Mouse (Mus musculus): ENCODE measurements around the gene Ncf2. TPM values are rescaled to one million over a fixed set of nuclear protein-coding genes. Genes with fewer than 3 reads are reported as not detected.
"Not testable (repeated sequence)": the region's sequence is repeated elsewhere in the genome, so short reads cannot be mapped to it uniquely, and the experiment has no call there.

Ncf2 gene
- 6.5 and 6.7 TPM in 2 replicates for polyA plus RNA-seq (2015; fragmentation: Nextera tagmentation; extraction: Ambion mirVana)

DNA sequence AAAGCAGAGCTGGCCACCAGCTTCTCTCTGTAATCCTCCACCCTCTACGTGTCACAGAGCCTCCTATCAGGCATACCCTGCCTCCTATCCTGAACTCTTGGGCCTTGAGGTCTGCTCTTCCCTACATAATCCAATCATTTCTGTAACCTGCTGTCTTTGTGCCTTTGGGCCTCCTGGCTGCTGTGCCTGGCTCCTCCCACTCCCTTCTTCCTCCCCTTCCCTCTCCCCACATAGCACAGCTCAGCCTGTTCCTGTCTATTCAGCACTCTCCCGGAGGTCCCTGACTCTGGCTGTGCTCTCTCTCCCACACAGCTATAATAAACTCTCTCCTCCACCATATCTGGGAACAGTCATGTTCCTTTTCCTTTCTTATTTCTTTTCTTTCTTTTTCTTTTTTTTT lies at the start of gene Ncf2:
TSS of gene Ncf2 (plus strand) at position 298 of the 400 bp plus-strand sequence.
- H3K27me3 ChIP-seq: no peaks in the 10 kb centered on the region
- WGBS: 20% methylated on average over 2 of the region's 2 CpGs
- H3K4me3 ChIP-seq (replicated peaks): no peak within 1 kb of the TSS
- no peaks in the 10 kb centered on the region for H3K9me3 ChIP-seq (replicated peaks)
- H3K36me3 ChIP-seq: no peaks in the 10 kb centered on the region
- no peak within 1 kb of the TSS for H3K4me2 ChIP-seq (replicated peaks)
- ATAC-seq (ENCODE audit: insufficient number of reproducible peaks, low FRiP score, low TSS enrichment, low read depth): peak; percentile 86
- peaks cover 4% of the 10 kb centered on the region; the same call in 1 of the 2 replicates for H3K4me1 ChIP-seq
- H3K9ac ChIP-seq: no peak within 1 kb of the TSS
- H3K27ac ChIP-seq (replicated peaks): no peak within 1 kb of the TSS

DNA sequence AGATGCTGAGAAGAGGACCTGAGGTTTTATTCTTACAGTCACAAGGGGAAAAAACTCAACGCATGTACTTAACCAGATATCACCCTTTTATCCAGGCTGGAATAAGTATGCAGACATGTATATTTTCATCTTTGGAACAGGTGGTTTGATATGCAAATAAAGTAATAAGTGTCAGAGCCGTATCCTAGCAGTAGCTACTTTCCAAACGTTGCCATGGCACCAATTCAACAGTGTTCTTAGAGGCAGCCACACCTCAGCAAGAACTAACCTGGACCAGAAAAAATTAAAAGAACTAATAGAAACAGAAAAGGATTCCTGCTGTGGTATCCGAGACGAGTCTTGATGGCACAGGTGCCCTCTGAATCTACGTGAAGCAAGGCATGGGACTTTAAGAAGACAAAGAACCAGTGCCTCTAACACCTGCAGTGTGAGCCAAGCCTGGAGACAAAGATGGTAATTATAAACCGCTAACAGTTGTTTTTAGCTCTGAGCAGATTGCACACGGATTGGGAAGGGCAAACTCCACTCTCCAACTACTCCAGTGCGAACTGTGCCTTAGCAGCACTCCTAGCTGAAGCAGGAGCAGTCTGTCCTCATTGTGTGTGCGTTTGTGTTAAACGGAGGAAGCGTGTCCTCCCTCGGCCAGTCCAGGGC lies 49.6 kb upstream of the Ncf2 start, which contains the start of gene Apobec4:
TSS of gene Apobec4 (plus strand) at position 240 of the 654 bp plus-strand sequence.
- Histone ChIP-seq H3K9ac (no peak within 1 kb of the TSS), H3K36me3 (no peaks in the 10 kb centered on the region), H3K4me3 (replicated peaks) (no peak within 1 kb of the TSS), H3K9me3 (replicated peaks) (no peaks in the 10 kb centered on the region), H3K4me2 (replicated peaks) (no peak within 1 kb of the TSS), H3K27me3 (no peaks in the 10 kb centered on the region), H3K27ac (replicated peaks) (no peak within 1 kb of the TSS), H3K4me1 (no peaks in the 10 kb centered on the region)
- ATAC-seq (ENCODE audit: insufficient number of reproducible peaks, low FRiP score, low TSS enrichment, low read depth): no peak
- WGBS: 60% methylated on average over 13 of the region's 13 CpGs

DNA sequence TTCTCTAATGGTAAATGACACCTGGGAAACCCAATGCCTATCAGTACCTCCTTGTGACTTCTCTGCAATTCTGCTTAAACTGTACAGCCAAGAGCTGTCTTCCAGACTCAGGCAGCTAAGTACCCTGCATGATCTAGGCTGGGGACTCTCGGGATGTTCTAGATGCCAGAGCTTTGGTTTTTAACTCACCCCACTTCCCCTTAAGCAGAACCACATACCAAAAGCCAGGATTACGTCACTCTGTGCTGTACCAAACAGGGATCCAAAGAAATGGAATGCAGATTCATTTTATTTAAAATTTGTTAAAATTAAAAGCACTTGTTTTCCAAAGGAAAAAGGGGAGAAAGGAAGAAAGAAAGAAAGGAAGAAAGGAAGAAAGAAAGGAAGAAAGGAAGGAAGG lies 38.2 kb upstream of the Ncf2 start:
- ATAC-seq (ENCODE audit: insufficient number of reproducible peaks, low FRiP score, low TSS enrichment, low read depth): no peak
- no peaks in the 10 kb centered on the region for H3K36me3 ChIP-seq
- H3K4me1 ChIP-seq: peaks cover 10% of the 10 kb centered on the region; the same call in 1 of the 2 replicates
- WGBS: 41% methylated on average over 2 of the region's 2 CpGs
- no peak overlapping the region for H3K27ac ChIP-seq (replicated peaks)
- peaks cover 3% of the 10 kb centered on the region; the same call in 1 of the 2 replicates for H3K27me3 ChIP-seq
- no peak overlapping the region for H3K4me2 ChIP-seq (replicated peaks)
- no peak overlapping the region for H3K9ac ChIP-seq
- H3K9me3 ChIP-seq (replicated peaks): no peaks in the 10 kb centered on the region
- no peak overlapping the region for H3K4me3 ChIP-seq (replicated peaks)

DNA sequence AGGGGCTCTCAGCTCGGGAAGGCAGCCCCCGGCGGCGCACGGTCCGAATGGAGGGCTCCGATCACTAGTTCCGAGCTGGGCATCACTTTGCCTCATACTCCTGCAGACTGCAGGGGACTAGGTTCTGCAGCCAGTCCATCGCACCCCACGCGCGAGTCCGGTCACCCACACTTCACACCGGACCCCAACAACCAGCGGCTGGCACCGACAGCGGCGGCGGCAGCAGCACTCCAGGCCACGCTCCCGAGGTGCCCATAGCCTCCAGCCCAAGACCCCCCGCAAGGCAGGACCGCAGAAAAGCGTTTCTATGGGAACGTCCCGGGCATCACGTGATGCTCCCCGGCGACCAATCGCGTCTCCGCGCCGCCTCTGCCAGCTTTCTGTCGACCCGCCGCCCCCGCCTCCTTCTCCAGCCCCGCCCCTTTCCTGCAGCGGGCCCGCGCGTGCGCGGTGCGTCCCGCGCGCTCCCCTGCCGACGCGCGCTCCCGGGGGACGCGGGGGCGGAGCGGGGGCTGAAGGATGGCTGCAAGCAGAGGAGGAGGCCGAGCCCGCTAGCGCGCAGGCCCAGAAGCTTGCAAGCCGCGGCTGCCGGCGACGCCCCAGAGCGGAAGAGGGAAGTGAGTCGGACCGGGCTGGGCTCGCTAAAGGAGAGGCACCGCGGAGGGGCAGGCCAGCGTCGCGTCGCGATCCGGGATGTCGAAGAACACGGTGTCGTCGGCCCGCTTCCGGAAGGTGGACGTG lies 33.8 kb upstream of the Ncf2 start, which contains the start of the genes Rgl1 and Arpc5:
TSS of gene Rgl1 (minus strand) at position 320 of the 741 bp plus-strand sequence.
TSS of gene Arpc5 (plus strand) at position 511 of the 741 bp plus-strand sequence.
- H3K9ac ChIP-seq: peak within 1 kb of the TSS; percentile 95
- peak within 1 kb of the TSS; percentile 86 for H3K27ac ChIP-seq (replicated peaks)
- peak; percentile 98 for ATAC-seq (ENCODE audit: insufficient number of reproducible peaks, low FRiP score, low TSS enrichment, low read depth)
- peak within 1 kb of the TSS; percentile 94 for H3K4me3 ChIP-seq (replicated peaks)
- peaks cover 13% of the 10 kb centered on the region for H3K36me3 ChIP-seq
- under 1% methylated on average over 86 of the region's 86 CpGs for WGBS
- peaks cover 3% of the 10 kb centered on the region; the same call in 1 of the 2 replicates for H3K27me3 ChIP-seq
- no peaks in the 10 kb centered on the region for H3K9me3 ChIP-seq (replicated peaks)
- H3K4me1 ChIP-seq: peaks cover 15% of the 10 kb centered on the region
- H3K4me2 ChIP-seq (replicated peaks): peak within 1 kb of the TSS; percentile 96

DNA sequence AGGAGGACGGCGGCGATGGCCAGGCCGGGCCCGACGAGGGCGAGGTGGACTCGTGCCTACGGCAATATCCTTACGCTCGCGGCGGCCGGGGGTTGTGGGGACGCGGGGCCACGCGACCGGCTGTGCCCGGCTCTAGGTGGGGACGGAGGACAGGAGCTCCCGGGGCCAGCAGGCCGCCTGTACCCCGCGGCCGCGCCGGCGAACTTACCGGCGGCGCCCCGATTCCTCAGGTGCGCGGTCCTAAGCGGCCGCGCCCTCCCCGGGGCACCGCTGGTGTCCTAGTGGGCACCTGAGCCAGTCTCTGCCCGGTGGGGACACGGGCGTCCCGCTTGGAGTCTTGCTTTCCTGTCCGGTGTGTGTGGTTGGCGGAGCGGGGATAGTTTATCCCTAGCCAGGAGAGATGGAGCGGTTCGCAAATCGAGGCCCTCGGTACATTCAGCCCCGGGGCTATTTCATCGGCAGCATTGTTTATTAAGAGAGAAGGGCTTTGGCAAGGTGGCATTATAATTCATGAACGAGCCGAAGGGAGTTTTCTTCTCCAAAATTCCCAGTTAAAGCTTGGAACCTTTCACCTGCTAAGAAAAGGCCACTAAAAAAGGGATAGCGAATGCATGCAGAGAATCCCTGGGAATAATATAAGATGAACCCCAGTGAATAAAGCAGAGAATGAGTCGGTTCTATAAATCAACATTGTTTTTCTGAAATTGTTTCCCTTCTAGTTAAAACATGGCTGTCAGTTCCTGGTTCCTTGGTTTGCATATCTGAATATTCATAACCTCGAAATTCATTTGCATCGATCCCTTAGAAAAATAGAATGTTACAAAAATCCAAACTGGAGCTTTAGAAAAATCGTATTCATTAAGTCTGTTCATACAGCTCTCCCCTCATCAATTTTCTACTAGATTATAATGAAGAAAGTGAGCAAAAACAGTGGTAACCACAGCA lies 32.9 kb upstream of the Ncf2 start:
- Histone ChIP-seq H3K9ac (peak overlapping the region; percentile 95), H3K36me3 (peaks cover 21% of the 10 kb centered on the region), H3K9me3 (replicated peaks) (no peaks in the 10 kb centered on the region), H3K27me3 (peaks cover 3% of the 10 kb centered on the region; the same call in 1 of the 2 replicates), H3K4me2 (replicated peaks) (peak overlapping the region; percentile 96), H3K27ac (replicated peaks) (peak overlapping the region; percentile 86), H3K4me3 (replicated peaks) (peak overlapping the region; percentile 94), H3K4me1 (peaks cover 15% of the 10 kb centered on the region)
- ATAC-seq (ENCODE audit: insufficient number of reproducible peaks, low FRiP score, low TSS enrichment, low read depth): peak; percentile 63
- WGBS: 2% methylated on average over 58 of the region's 60 CpGs

DNA sequence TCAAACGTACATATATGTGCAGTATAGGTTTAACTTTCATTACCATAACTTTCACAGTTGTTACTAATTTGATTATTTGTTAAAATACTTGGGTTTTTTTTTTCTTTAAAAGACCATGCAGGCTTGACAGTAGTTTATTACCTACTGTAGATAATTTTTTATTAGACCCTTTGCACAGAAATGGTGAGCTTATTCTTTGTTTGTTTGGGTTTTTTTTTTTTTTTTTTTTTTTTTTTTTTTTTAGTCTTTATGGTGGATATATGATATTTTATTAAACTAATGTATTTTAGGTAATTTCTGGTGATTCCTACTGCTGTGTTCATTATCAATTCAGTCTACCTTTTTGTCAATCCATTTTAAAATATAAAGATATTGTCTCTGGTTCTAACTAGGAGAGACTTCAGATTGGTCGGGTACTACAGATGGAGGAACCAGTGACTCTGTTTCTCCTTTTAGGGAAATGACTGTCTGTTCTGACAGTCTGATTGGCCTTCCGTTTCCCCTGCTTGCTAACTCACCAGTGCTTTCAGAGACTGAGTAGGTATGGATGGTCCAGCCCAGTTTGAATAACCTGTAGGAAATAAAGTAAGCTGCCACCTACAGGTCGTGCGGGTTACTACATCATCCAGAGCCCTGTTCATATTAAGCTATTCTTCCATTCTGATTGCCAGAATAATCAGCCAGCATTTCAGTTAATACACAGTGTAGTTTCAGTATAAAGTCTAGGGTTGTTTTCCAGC lies 32.1 kb upstream of the Ncf2 start:
- 4% methylated on average over 5 of the region's 5 CpGs for WGBS
- no peaks in the 10 kb centered on the region for H3K9me3 ChIP-seq (replicated peaks)
- no peak overlapping the region for H3K27ac ChIP-seq (replicated peaks)
- peaks cover 29% of the 10 kb centered on the region for H3K36me3 ChIP-seq
- peaks cover 15% of the 10 kb centered on the region for H3K4me1 ChIP-seq
- H3K9ac ChIP-seq: no peak overlapping the region
- peak overlapping the region; percentile 96 for H3K4me2 ChIP-seq (replicated peaks)
- ATAC-seq (ENCODE audit: insufficient number of reproducible peaks, low FRiP score, low TSS enrichment, low read depth): no peak
- H3K4me3 ChIP-seq (replicated peaks): peak overlapping the region; percentile 94
- peaks cover 3% of the 10 kb centered on the region; the same call in 1 of the 2 replicates for H3K27me3 ChIP-seq

DNA sequence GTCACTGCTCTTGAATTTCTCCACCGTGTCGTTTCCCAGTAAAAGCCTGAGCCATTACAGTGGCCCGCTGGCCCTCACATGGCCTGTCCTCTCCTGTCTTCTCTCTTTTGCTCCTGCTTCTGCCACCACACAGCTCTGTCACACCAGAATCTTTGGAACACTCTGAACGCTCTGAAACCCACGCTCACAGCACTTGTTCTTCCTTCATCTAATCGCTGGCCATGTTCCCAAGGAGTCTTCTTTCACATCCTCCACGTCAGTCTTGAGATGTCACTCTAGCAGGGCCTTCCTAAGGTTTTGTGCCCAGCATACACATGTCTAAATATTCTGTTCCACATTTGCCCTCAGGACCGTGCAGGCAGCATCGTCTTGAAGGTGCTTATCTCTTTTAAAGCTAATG lies 29.0 kb upstream of the Ncf2 start:
- 79% methylated on average over 9 of the region's 9 CpGs for whole genome bisulfite sequencing
- no peak overlapping the region for H3K9ac ChIP-seq
- ATAC-seq (ENCODE audit: insufficient number of reproducible peaks, low FRiP score, low TSS enrichment, low read depth): no peak

DNA sequence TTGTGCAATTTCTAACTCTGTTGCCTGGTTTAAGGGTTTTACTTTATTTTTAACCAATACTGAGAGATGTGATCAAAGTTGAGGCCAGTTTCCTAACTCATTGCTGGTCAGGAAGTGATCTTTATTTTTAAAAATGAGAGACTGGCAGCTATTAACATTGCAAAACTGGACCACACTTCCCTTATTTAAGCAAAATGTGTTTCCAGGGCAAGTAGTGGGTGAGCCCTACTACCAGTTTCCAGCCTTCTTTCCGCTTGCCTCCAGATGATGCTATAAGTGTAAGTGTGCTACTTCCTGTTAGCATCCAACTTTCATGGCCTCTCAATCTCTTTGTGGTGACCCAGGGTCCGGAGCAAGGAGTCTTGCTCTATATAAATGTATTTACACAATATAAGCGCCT lies 25.4 kb upstream of the Ncf2 start:
- H3K4me1 ChIP-seq; H3K9me3 ChIP-seq (replicated peaks); H3K4me2 ChIP-seq (replicated peaks); H3K4me3 ChIP-seq (replicated peaks); H3K27ac ChIP-seq (replicated peaks); H3K27me3 ChIP-seq; ATAC-seq (ENCODE audit: insufficient number of reproducible peaks, low FRiP score, low TSS enrichment, low read depth); H3K9ac ChIP-seq: not testable (repeated sequence)
- H3K36me3 ChIP-seq: peaks cover 48% of the 10 kb centered on the region
- 92% methylated on average over 3 of the region's 3 CpGs for WGBS

More for the DNA sequence above, 29.0 kb upstream of the Ncf2 start:
- no peaks in the 10 kb centered on the region for H3K27me3 ChIP-seq
- H3K4me2 ChIP-seq (replicated peaks): no peak overlapping the region
- no peaks in the 10 kb centered on the region for H3K9me3 ChIP-seq (replicated peaks)
- H3K4me1 ChIP-seq: peaks cover 5% of the 10 kb centered on the region; the same call in 1 of the 2 replicates
- H3K4me3 ChIP-seq (replicated peaks): no peak overlapping the region
- H3K27ac ChIP-seq (replicated peaks): no peak overlapping the region
- peaks cover 50% of the 10 kb centered on the region for H3K36me3 ChIP-seq

DNA sequence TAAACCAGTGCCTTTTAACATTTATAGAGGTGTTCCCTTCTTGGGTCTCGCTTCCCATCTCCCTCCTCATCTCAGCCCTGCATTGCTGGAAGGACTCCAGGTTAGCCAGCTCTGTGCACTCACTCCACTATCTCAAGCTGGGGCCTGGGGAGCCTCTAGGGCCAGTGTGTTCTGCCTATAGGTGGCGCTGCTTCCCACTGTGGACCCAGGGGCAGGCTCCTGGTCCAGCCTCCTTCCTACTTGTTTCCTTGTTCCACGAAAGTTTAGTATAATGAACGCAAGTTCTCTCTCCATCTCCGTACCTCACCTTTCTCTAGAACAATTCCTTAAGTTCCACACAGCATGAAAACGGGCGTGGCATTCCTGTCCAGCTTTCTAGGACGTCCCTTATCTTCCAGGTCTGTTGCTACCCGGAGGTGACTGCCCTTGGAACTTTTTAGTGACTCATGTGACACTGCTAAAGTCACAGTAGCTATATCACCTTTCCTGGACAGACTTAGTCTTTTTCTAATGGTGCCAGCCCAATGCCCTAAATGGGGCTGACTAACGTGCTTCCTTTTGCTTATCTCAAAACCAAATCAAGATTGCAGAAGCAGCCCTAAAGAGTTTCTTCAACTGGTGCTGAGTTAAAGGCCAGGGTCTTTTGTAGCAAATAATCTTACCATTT lies 20.8 kb upstream of the Ncf2 start:
- H3K4me2 ChIP-seq (replicated peaks): no peak overlapping the region
- peak; percentile 65; the same call in 1 of the 2 replicates for ATAC-seq (ENCODE audit: insufficient number of reproducible peaks, low FRiP score, low TSS enrichment, low read depth)
- no peaks in the 10 kb centered on the region for H3K9me3 ChIP-seq (replicated peaks)
- no peaks in the 10 kb centered on the region for H3K27me3 ChIP-seq
- H3K4me3 ChIP-seq (replicated peaks): no peak overlapping the region
- no peak overlapping the region for H3K27ac ChIP-seq (replicated peaks)
- 32% methylated on average over 10 of the region's 10 CpGs for WGBS
- H3K36me3 ChIP-seq: peaks cover 12% of the 10 kb centered on the region
- no peak overlapping the region for H3K9ac ChIP-seq
- 0 out of 2 replicates have a peak, but pooled peaks cover 4% of the 10 kb centered on the region for H3K4me1 ChIP-seq

DNA sequence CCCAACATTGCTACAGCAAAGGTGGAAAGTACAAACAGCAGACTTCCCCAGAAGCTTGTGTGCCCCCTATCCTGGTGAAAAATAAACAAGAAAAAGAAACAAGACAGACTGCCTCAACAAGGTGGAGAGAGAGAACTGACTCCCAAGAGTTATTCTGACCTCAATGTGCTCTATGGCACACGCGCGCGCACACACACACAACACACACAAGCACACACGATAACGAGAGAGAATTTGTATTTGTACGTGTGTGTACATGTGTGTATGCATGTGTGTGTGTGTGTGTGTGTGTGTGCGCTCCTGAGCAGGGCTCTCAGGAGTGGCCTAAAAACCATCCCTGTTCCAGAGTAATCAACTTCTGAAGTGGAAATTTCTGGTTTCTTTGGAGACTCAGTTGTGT lies 15.4 kb upstream of the Ncf2 start:
- Histone ChIP-seq H3K4me2 (replicated peaks) (no peak overlapping the region), H3K4me3 (replicated peaks) (no peak overlapping the region), H3K4me1 (no peaks in the 10 kb centered on the region), H3K9ac (no peak overlapping the region), H3K27ac (replicated peaks) (no peak overlapping the region), H3K9me3 (replicated peaks) (no peaks in the 10 kb centered on the region), H3K27me3 (no peaks in the 10 kb centered on the region), H3K36me3 (no peaks in the 10 kb centered on the region)
- no peak for ATAC-seq (ENCODE audit: insufficient number of reproducible peaks, low FRiP score, low TSS enrichment, low read depth)
- WGBS: 95% methylated on average over 8 of the region's 8 CpGs
